Mouse (Mus musculus) bone marrow macrophage, adult 2 months (primary cell): ENCODE measurements around the gene Farsa. TPM values are rescaled to one million over a fixed set of nuclear protein-coding genes. Genes with fewer than 3 reads are reported as not detected.

ENCODE experiments used
- H3K27ac ChIP-seq: 2 replicates; pipeline ENCODE4 v1.5.1; 2012; ENCODE audit warnings: low read depth, low read length; ENCODE audit not compliant: insufficient read depth
- H3K4me1 ChIP-seq: 2 replicates; pipeline ENCODE4 v1.6.1; 2012; ENCODE audit warnings: low read length; ENCODE audit not compliant: control insufficient read depth, insufficient read depth
- H3K4me3 ChIP-seq: 2 replicates; pipeline ENCODE4 v1.5.1; 2012; ENCODE audit warnings: mild to moderate bottlenecking, low read length, moderate library complexity; ENCODE audit not compliant: insufficient read depth
- CTCF ChIP-seq: IDR thresholded peaks from 2 replicates; pipeline ENCODE4 v1.5.1; 2012; ENCODE audit warnings: low read depth, mild to moderate bottlenecking, low read length, moderate library complexity
- POLR2A ChIP-seq: IDR thresholded peaks from 2 replicates; pipeline ENCODE4 v1.6.1; 2012; ENCODE audit warnings: mild to moderate bottlenecking, low read depth, low read length, borderline replicate concordance
- polyA plus RNA-seq: library from polyadenylated mRNA; stranded (reverse); fragments of >200 nt; gene quantifications from 2 replicates; pipeline ENCODE4 v1.2.4, GENCODE M21; 2012; ENCODE audit not compliant: missing spikeins, insufficient read depth, insufficient read length

Gene Farsa
- polyA plus RNA-seq, 1 experiment: 30.5 TPM

GRCm38 (mm10) chr8:84845355-84846093 lies 11.3 kb upstream of the Farsa start:
- TF ChIP-seq CTCF (peak; percentile 54), POLR2A (no peak)
- H3K4me3 ChIP-seq: peak overlapping the region; percentile 98
- peak overlapping the region; percentile 77 for H3K27ac ChIP-seq
- peaks cover 26% of the 10 kb centered on the region for H3K4me1 ChIP-seq

DNA sequence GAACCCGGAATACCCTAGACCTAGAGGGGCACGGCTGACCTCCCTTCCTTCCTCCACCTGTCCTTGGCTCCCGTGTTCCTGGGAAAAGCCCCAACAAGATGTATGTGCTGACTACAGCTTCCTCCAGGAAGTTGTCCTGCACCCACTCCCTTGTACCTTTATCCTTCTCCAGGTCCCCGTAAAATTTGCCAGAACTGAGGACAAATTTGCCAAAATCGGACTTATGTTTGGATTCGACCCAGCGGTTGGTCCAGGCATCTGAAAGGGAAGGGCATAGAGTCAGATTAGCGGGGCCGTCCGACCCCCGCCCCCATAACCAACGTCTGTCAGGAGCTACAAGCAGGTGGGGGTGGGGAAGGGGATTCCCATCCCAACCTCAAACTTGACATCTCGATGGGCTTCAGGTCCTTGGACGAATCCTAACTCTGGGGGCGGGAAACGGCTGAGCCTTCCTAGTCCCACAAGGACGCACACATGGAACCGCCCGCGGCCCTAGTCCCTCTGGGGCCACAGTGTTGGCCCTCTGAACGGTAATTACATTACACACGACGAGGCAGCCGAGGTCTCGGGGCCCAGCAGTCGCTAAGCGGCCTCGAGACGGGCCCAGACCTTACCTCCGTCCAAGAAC lies 10.6 kb upstream of the Farsa start:
- Histone ChIP-seq H3K27ac (peak overlapping the region; percentile 77), H3K4me1 (peaks cover 26% of the 10 kb centered on the region), H3K4me3 (peak overlapping the region; percentile 98)
- TF ChIP-seq CTCF: no peak
- no peak for TF ChIP-seq POLR2A

DNA sequence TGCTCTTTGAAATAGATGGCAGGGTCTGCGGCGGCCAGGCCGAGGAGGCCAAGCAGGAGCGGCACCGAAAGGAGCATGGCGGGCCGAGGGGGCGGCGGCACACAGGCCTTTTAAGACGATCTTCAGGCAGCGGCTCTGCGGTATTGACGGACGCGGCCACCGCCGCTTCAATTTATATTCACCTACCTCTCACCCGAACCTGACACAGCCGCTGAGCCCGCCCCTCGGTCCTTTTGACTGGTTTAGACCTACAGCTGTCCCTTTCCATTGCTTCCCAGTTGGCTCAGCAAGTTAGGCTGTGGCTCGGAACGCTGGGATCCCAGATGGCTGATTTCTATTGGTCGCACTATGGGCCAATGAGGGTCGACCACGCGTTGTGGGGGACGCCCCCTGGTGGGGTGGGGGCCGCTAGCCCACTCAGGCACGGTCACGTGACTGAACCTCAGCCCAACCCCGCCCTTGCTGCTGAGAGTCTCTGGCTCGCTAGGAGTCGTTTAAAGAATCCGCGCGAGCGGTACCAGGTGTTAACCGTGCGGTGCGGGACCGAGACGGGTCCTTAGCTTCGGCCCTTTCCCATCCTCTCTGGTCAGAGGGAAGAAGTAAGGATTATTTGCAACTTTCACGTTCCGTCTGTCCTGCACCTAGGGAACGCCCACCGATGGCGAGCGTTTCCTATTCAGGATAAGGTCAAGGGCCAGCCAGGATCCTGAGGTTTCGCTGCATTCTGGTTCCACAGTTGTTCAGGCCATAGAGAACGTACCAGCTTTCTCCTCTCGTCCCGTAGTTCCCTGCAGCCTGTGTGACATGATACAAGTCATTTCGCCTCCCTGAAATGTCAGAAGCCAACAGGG lies 9.8 kb upstream of the Farsa start, which contains the start of gene Calr:
Gene Calr (minus strand): TSS at position 213 of the 851 bp plus-strand sequence.
- peak within 1 kb of the TSS; percentile 92 for H3K27ac ChIP-seq
- TF ChIP-seq POLR2A: peak; percentile 83; the same call in 1 of the 2 replicates
- no peak for TF ChIP-seq CTCF
- H3K4me1 ChIP-seq: peaks cover 26% of the 10 kb centered on the region
- peak within 1 kb of the TSS; percentile 98 for H3K4me3 ChIP-seq

GRCm38 (mm10) chr8:84847684-84848435 lies 8.9 kb upstream of the Farsa start:
- H3K4me1 ChIP-seq: peaks cover 25% of the 10 kb centered on the region
- no peak for TF ChIP-seq CTCF
- TF ChIP-seq POLR2A: 0 out of 2 replicates have a peak, but pooled peaks have one; percentile 7
- peak overlapping the region; percentile 86; the same call in 1 of the 2 replicates for H3K4me3 ChIP-seq
- H3K27ac ChIP-seq: peak overlapping the region; percentile 92

- Histone ChIP-seq H3K27ac (no peak overlapping the region), H3K4me3 (no peak overlapping the region), H3K4me1 (peaks cover 3% of the 10 kb centered on the region; the same call in 1 of the 2 replicates)
- TF ChIP-seq POLR2A: no peak
- TF ChIP-seq CTCF: no peak
Measured at GRCm38 (mm10) chr8:84856434-84856833, 355 bp upstream of the Farsa start.

DNA sequence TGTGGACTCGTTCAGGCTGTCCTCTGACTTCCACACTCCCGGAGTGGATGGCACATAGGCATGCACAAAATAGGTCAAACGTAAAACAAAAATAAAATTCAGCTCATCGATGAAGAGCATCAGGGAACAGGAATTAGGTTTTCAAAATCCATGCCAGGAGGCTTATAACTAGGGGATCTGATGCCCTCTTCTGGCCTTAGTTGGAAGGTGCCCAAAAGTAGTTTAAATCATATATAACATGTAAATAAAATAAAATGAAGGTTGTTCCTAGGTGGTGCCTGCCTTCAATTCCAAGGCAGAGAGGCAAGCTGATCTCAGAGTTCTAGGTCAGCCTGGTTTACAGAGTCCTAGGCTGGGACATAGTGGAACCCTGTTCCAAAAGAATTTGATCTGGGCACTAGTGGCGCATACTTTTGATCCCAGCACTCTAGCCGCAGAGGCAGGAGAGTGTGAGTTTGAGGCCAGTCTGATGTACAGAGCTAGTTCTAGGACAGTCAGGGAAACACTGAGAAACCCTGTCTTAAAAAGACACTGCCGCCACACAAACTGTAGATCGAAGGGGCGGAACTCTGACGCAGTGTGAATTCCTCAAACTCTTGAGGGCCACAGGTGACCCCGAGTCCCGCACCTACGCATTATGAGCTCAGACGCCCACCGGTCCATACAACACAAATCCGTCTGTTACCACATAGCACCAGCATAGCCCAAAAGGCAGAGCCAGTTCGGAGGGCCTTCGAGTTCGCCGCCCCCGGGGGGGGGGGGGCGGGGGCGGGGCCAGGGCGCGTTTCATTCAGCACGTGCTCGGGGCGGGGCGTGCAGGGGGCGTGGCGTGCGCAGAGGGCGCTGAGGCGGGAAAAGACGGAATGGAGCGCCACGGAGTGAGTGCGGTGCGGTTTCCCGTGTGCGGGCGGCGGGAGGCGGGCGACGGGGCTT lies 14.9 kb downstream of the Farsa start, which contains the start of gene Syce2:
Gene Syce2 (plus strand): TSS at position 736 of the 933 bp plus-strand sequence.
- Histone ChIP-seq H3K27ac (peak within 1 kb of the TSS; percentile 34; the same call in 1 of the 2 replicates), H3K4me3 (peak within 1 kb of the TSS; percentile 61), H3K4me1 (peaks cover 9% of the 10 kb centered on the region)
- no peak for TF ChIP-seq CTCF
- 0 out of 2 replicates have a peak, but pooled peaks have one; percentile 13 for TF ChIP-seq POLR2A

DNA sequence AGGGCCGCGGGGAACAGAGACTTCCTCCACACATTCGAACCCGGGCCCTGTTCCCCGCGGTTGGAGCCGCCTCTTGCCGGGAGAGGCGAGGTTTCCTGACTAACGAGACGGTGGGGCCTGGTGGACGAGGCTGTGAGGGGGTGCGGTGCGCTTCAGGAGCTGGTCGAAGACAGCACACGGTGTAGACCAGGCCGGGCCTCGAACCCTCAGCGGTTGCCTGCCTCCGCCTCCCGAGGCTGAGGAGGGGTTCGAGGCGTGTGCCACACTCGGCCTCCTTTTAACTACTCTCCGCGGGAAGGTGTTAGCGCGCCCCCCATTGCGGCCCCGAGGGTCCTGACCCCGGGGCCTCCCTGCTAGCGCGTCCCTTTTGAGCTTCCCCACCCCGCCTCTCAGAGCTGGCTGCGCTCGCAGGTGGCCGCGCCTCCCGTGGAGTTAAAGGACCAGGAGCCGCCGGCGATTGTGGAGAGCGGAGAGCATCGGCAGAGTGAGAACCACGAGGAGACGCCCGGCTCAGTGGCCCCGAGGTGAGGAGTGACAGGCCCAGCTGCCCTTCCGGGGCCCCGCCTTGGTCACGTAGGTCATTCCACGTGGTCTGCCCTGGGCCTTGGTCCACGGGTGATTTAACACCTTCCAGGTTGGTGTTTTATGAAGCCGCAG lies 15.6 kb downstream of the Farsa start:
- Histone ChIP-seq H3K27ac (no peak overlapping the region), H3K4me3 (peak overlapping the region; percentile 61), H3K4me1 (peaks cover 9% of the 10 kb centered on the region)
- TF ChIP-seq CTCF (no peak), POLR2A (no peak)

- Histone ChIP-seq H3K4me3 (peak overlapping the region; percentile 61), H3K4me1 (peaks cover 9% of the 10 kb centered on the region), H3K27ac (no peak overlapping the region)
- TF ChIP-seq POLR2A (no peak), CTCF (no peak)
Measured at GRCm38 (mm10) chr8:84873016-84873415, 16.2 kb downstream of the Farsa start.
